ENCODE assay signal across 8 mouse cellular contexts in the genomic region with DNA sequence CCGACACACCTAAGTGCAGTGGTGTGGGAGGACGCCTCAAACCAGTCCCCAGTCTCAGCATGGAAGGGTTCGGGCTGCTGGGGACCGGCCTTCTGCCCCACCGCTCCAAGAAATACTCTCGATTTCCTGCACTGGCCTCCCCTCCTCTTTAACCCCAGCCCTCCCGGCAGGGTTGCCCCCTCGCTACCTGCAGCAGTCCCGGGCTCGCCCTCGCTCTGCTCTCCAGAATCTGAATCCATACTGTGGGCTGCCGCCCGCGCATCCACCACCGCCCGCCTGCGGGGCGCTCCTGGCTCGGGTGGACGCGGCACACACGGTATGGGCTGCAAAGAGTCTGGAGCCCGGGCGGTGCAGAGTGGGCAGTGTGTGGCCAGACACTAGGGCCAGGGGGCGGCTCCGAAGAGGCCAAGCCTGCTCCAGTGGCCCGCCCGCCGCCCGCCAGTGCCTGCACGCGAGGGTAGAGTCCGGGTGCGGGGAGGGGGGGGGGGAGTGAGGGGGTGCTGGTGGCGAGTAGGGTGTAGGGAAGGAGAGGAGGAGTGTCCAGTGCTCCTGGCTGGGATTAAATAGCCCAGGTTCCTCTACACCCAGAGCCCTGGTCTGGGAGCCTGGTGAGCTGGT. TPM values are rescaled to one million over a fixed set of nuclear protein-coding genes. Genes with fewer than 3 reads are reported as not detected.
DNase-seq lines count a peak whose midpoint lies in the region; ATAC-seq and TF ChIP-seq lines count a peak whose summit lies in the region.

A gene (minus strand): TSS at position 357 of the 618 bp plus-strand sequence.

- no peaks in the 10 kb centered on the region for H3K36me3 ChIP-seq in embryonic facial prominence, embryonic 14.5 days (ENCODE audit: control insufficient read depth, insufficient read depth, low read length)

- peak within 1 kb of the TSS; percentile 55 for H3K4me3 ChIP-seq in embryonic facial prominence, embryonic 14.5 days (ENCODE audit: low read depth, low read length)
- peak within 1 kb of the TSS; percentile 77 for H3K4me3 ChIP-seq in layer of hippocampus, adult 2 months

- H3K4me2 ChIP-seq in embryonic facial prominence, embryonic 14.5 days (ENCODE audit: low read depth, low read length): peak within 1 kb of the TSS; percentile 99

- H3K9me3 ChIP-seq in embryonic facial prominence, embryonic 14.5 days (ENCODE audit: control insufficient read depth, low read length): no peaks in the 10 kb centered on the region

- peaks cover 32% of the 10 kb centered on the region for H3K27me3 ChIP-seq in embryonic facial prominence, embryonic 14.5 days (replicated peaks; ENCODE audit: control insufficient read depth, insufficient read depth, low read length)

- H3K4me1 ChIP-seq in embryonic facial prominence, embryonic 14.5 days (ENCODE audit: control insufficient read depth, insufficient read depth, low read length): no peaks in the 10 kb centered on the region

- no peak for TF ChIP-seq CTCF in layer of hippocampus, adult 2 months (conservative IDR thresholded peaks at IDR 0.05)

- no peak within 1 kb of the TSS; the same call in 1 of the 2 replicates for H3K27ac ChIP-seq in embryonic facial prominence, embryonic 14.5 days (replicated peaks; ENCODE audit: low read depth, low read length)
- H3K27ac ChIP-seq in layer of hippocampus, adult 2 months: peak within 1 kb of the TSS; percentile 93

- intact Hi-C loops in heart, postnatal 14 days (cut with DNase I): no loop called here

- ATAC-seq in embryonic facial prominence, embryonic 14.5 days (ENCODE audit: low read depth): peak; percentile 79

- DNase-seq in ovary, postnatal 10 days (ENCODE audit: low spot score): peak; percentile 6
- DNase-seq in ovary, adult 18-20 months (ENCODE audit: low spot score): no peak
- no peak for DNase-seq in embryonic facial prominence, embryonic 14.5 days (ENCODE audit: low spot score)
- DNase-seq in heart, postnatal 14 days: peak; percentile 21 to 27
- DNase-seq in layer of hippocampus, adult 2 months (ENCODE audit: low spot score in 2 of 2): peak in 1 of 2 experiments; percentile 44
- peak; percentile 63 for DNase-seq in lung, postnatal 10 days
- DNase-seq in retina, postnatal 1 day: peak; percentile 67
- no peak for DNase-seq in MN1 (ENCODE audit: low spot score)

- 2% methylated on average over 31 of the region's 35 CpGs for WGBS in embryonic facial prominence, embryonic 14.5 days

- H3K9ac ChIP-seq in embryonic facial prominence, embryonic 14.5 days (ENCODE audit: low read depth, low read length): peak within 1 kb of the TSS; percentile 58

RNA-seq across cellular contexts. Expression of the gene that starts here (rescaled TPM):
- polyA plus RNA-seq in embryonic facial prominence, embryonic 14.5 days (2014; fragmentation: Nextera tagmentation; extraction: Ambion mirVana): 0.93 and 1.1 TPM in 2 replicates
- under 1 TPM; 0.24 to 0.74 TPM for total RNA-seq in heart, postnatal 14 days (2021)
- 10 to 100 TPM; 28.3 to 29.6 TPM for total RNA-seq in layer of hippocampus, adult 2 months (2021)

Comparison
In these comparisons a context has a peak if more than half of its experiments do, and no peak if none do; other contexts are left out.
1. RNA of the gene that starts here (total RNA-seq): 28.3 to 29.6 TPM in layer of hippocampus, adult 2 months; 0.24 to 0.74 TPM in heart, postnatal 14 days; every median in the first group is over 10 times any median in the second.
2. DNase-seq: peak in ovary, postnatal 10 days (single experiment), lung, postnatal 10 days (single experiment) and retina, postnatal 1 day (single experiment); none in ovary, adult 18-20 months (single experiment), embryonic facial prominence, embryonic 14.5 days (single experiment) and MN1 (single experiment).
3. Peak in DNase-seq in heart, postnatal 14 days; RNA of the gene not detected or under 1 TPM.